Mouse (Mus musculus): ENCODE measurements around the gene Kcnk18. TPM values are rescaled to one million over a fixed set of nuclear protein-coding genes. Genes with fewer than 3 reads are reported as not detected.

The Kcnk18 gene
- total RNA-seq (2017), result not detected in 3 replicates

- no peak for ATAC-seq (replicated peaks; ENCODE audit: insufficient number of reproducible peaks, low FRiP score, low TSS enrichment, poor library complexity, severe bottlenecking)
Measured at GRCm38 (mm10) chr19:59218991-59219390, at the start of gene Kcnk18. Gene Kcnk18 (plus strand): TSS chr19:59219214.

GRCm38 (mm10) chr19:59169936-59170765 is 48.9 kb upstream of the Kcnk18 start, which contains the start of gene Vax1:
Gene Vax1 (minus strand): TSS chr19:59170056.
- ATAC-seq (replicated peaks; ENCODE audit: insufficient number of reproducible peaks, low FRiP score, low TSS enrichment, poor library complexity, severe bottlenecking), result no peak

- ATAC-seq (replicated peaks; ENCODE audit: insufficient number of reproducible peaks, low FRiP score, low TSS enrichment, poor library complexity, severe bottlenecking), result no peak
Measured at GRCm38 (mm10) chr19:59170766-59171095, 48.3 kb upstream of the Kcnk18 start.

- no peak for ATAC-seq (replicated peaks; ENCODE audit: insufficient number of reproducible peaks, low FRiP score, low TSS enrichment, poor library complexity, severe bottlenecking)
Measured at GRCm38 (mm10) chr19:59171151-59171870, 47.7 kb upstream of the Kcnk18 start.

GRCm38 (mm10) chr19:59171871-59172245 is 47.2 kb upstream of the Kcnk18 start:
- ATAC-seq (replicated peaks; ENCODE audit: insufficient number of reproducible peaks, low FRiP score, low TSS enrichment, poor library complexity, severe bottlenecking), result no peak

GRCm38 (mm10) chr19:59172781-59173180 is 46.2 kb upstream of the Kcnk18 start:
- ATAC-seq (replicated peaks; ENCODE audit: insufficient number of reproducible peaks, low FRiP score, low TSS enrichment, poor library complexity, severe bottlenecking), result no peak

GRCm38 (mm10) chr19:59173341-59174015 is 45.5 kb upstream of the Kcnk18 start:
- no peak for ATAC-seq (replicated peaks; ENCODE audit: insufficient number of reproducible peaks, low FRiP score, low TSS enrichment, poor library complexity, severe bottlenecking)

- no peak for ATAC-seq (replicated peaks; ENCODE audit: insufficient number of reproducible peaks, low FRiP score, low TSS enrichment, poor library complexity, severe bottlenecking)
Measured at GRCm38 (mm10) chr19:59184000-59184399, 35.0 kb upstream of the Kcnk18 start.

GRCm38 (mm10) chr19:59188981-59189380 is 30.0 kb upstream of the Kcnk18 start:
- no peak for ATAC-seq (replicated peaks; ENCODE audit: insufficient number of reproducible peaks, low FRiP score, low TSS enrichment, poor library complexity, severe bottlenecking)

GRCm38 (mm10) chr19:59190431-59191122 is 28.4 kb upstream of the Kcnk18 start:
- no peak for ATAC-seq (replicated peaks; ENCODE audit: insufficient number of reproducible peaks, low FRiP score, low TSS enrichment, poor library complexity, severe bottlenecking)

- ATAC-seq (replicated peaks; ENCODE audit: insufficient number of reproducible peaks, low FRiP score, low TSS enrichment, poor library complexity, severe bottlenecking), result no peak
Measured at GRCm38 (mm10) chr19:59191123-59191505, 27.9 kb upstream of the Kcnk18 start.

- ATAC-seq (replicated peaks; ENCODE audit: insufficient number of reproducible peaks, low FRiP score, low TSS enrichment, poor library complexity, severe bottlenecking), result no peak
Measured at GRCm38 (mm10) chr19:59192491-59192890, 26.5 kb upstream of the Kcnk18 start.

GRCm38 (mm10) chr19:59193456-59193855 is 25.6 kb upstream of the Kcnk18 start:
- ATAC-seq (replicated peaks; ENCODE audit: insufficient number of reproducible peaks, low FRiP score, low TSS enrichment, poor library complexity, severe bottlenecking), result no peak

- no peak for ATAC-seq (replicated peaks; ENCODE audit: insufficient number of reproducible peaks, low FRiP score, low TSS enrichment, poor library complexity, severe bottlenecking)
Measured at GRCm38 (mm10) chr19:59193986-59194820, 24.8 kb upstream of the Kcnk18 start.

GRCm38 (mm10) chr19:59195181-59195770 is 23.7 kb upstream of the Kcnk18 start:
- no peak for ATAC-seq (replicated peaks; ENCODE audit: insufficient number of reproducible peaks, low FRiP score, low TSS enrichment, poor library complexity, severe bottlenecking)

- no peak for ATAC-seq (replicated peaks; ENCODE audit: insufficient number of reproducible peaks, low FRiP score, low TSS enrichment, poor library complexity, severe bottlenecking)
Measured at GRCm38 (mm10) chr19:59196111-59196666, 22.8 kb upstream of the Kcnk18 start.

GRCm38 (mm10) chr19:59198161-59198560 is 20.9 kb upstream of the Kcnk18 start:
- 0 out of 2 replicates have a peak, but pooled peaks have one; percentile 43 for ATAC-seq (replicated peaks; ENCODE audit: insufficient number of reproducible peaks, low FRiP score, low TSS enrichment, poor library complexity, severe bottlenecking)

Data from monocyte, adult 5-6 weeks (primary cell).